Mouse (Mus musculus) kidney, adult 2 months (tissue): Measurements from ENCODE around the gene Esp6. TPM values are rescaled to one million over a fixed set of nuclear protein-coding genes. Genes with fewer than 3 reads are reported as not detected.

Experiments used
- DNase-seq: peaks from one replicate; pipeline ENCODE4 v3.0.0; 2021
- H3K27ac ChIP-seq: fragments of 200-500 bp; 2 replicates; pipeline ENCODE4 v1.5.1; 2012; ENCODE audit warnings: low read depth, low read length, control low read depth, inconsistent platforms; ENCODE audit not compliant: insufficient read depth
- H3K27me3 ChIP-seq: fragments of 200-500 bp; replicated peaks from 2 replicates; pipeline ENCODE4 v1.6.1; 2012; ENCODE audit warnings: mild to moderate bottlenecking, moderate library complexity, low read length, inconsistent platforms; ENCODE audit not compliant: control insufficient read depth, insufficient read depth
- H3K36me3 ChIP-seq: fragments of 200-500 bp; 2 replicates; pipeline ENCODE4 v1.6.1; 2012; ENCODE audit warnings: mild to moderate bottlenecking, moderate library complexity, low read length, inconsistent platforms; ENCODE audit not compliant: control insufficient read depth, insufficient read depth
- H3K4me1 ChIP-seq: fragments of 200-500 bp; 2 replicates; pipeline ENCODE4 v1.6.1; 2011; ENCODE audit warnings: low read length; ENCODE audit not compliant: control insufficient read depth, insufficient read depth
- H3K4me3 ChIP-seq: fragments of 200-500 bp; 2 replicates; pipeline ENCODE4 v1.5.1; 2011; ENCODE audit warnings: mild to moderate bottlenecking, low read depth, low read length, control low read depth; ENCODE audit not compliant: insufficient read depth
- CTCF ChIP-seq: fragments of 200-500 bp; conservative IDR thresholded peaks from 2 replicates; pipeline ENCODE4 v1.5.1; 2011; ENCODE audit warnings: low read depth, mild to moderate bottlenecking, control low read depth, low read length, moderate library complexity, mixed read lengths; ENCODE audit not compliant: insufficient read depth, insufficient read length
- POLR2A ChIP-seq: fragments of 200-500 bp; IDR thresholded peaks from one replicate; pipeline ENCODE4 v1.6.1; 2011; ENCODE audit warnings: low read depth, low read length, control low read depth
- polyA plus RNA-seq: library from polyadenylated mRNA; depleted of rRNA; stranded (reverse); fragments of >200 nt; gene quantifications from 2 replicates; pipeline ENCODE4 v1.2.3, GENCODE M21; 2012; rRNA removed

Esp6 gene
- polyA plus RNA-seq, 1 experiment, result not detected

DNA sequence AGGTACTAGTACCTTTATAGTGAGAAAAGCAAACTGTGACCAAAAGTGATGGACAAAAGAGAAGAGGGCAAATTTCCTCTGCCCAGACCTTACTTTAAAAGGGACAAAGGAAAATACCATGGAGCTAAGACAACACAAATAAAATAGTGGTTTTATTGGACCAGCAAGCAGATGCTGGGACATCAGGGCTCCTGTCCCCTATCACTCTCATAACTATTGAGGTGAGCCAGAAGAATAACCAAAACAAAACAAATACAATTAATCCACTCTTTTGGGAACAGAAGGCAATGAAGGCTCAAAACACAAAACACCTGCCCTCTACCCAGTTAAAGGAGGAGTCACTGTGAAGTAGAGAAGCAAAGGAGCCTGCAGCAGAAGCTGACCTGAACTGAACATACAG lies 37.0 kb downstream of the Esp6 start, which contains the start of gene Esp4:
Esp4 (plus strand) TSS at position 301 of the 400 bp plus-strand sequence.
- Histone ChIP-seq H3K36me3 (no peaks in the 10 kb centered on the region), H3K4me1 (no peaks in the 10 kb centered on the region), H3K4me3 (no peak within 1 kb of the TSS), H3K27me3 (no peaks in the 10 kb centered on the region), H3K27ac (no peak within 1 kb of the TSS)
- no peak for DNase-seq
- TF ChIP-seq CTCF (no peak), POLR2A (no peak)

Other genes starting within 250 kb of the Esp6 start
- gene Crisp1, start 242.3 kb upstream of the Esp6 start, polyA plus RNA-seq, result 0.05 TPM in 1 of 2 replicates, not detected in the other
- gene Esp8, start 41.5 kb upstream of the Esp6 start, polyA plus RNA-seq, result not detected in 2 replicates
- gene Esp4, start 37.1 kb downstream of the Esp6 start, polyA plus RNA-seq, result not detected in 2 replicates
- not detected in 2 replicates for gene Esp3, start 70.6 kb downstream of the Esp6 start, polyA plus RNA-seq
- not detected in 2 replicates for gene Esp1, start 165.6 kb downstream of the Esp6 start, polyA plus RNA-seq
- gene Crisp2, start 245.5 kb downstream of the Esp6 start, polyA plus RNA-seq, result 0.20 and 0.54 TPM in 2 replicates
- gene Rhag, start 249.6 kb downstream of the Esp6 start, polyA plus RNA-seq, result not detected in 2 replicates